Mouse (Mus musculus) CD4-positive helper T cell, adult 2 months (primary cell): ENCODE measurements around the gene Vtn.

Source experiments
- DNase-seq: peaks from one replicate; pipeline ENCODE4 v3.0.0-alpha.2; 2012; ENCODE audit warnings: low read depth, missing footprints, low spot score

Vtn gene

DNA sequence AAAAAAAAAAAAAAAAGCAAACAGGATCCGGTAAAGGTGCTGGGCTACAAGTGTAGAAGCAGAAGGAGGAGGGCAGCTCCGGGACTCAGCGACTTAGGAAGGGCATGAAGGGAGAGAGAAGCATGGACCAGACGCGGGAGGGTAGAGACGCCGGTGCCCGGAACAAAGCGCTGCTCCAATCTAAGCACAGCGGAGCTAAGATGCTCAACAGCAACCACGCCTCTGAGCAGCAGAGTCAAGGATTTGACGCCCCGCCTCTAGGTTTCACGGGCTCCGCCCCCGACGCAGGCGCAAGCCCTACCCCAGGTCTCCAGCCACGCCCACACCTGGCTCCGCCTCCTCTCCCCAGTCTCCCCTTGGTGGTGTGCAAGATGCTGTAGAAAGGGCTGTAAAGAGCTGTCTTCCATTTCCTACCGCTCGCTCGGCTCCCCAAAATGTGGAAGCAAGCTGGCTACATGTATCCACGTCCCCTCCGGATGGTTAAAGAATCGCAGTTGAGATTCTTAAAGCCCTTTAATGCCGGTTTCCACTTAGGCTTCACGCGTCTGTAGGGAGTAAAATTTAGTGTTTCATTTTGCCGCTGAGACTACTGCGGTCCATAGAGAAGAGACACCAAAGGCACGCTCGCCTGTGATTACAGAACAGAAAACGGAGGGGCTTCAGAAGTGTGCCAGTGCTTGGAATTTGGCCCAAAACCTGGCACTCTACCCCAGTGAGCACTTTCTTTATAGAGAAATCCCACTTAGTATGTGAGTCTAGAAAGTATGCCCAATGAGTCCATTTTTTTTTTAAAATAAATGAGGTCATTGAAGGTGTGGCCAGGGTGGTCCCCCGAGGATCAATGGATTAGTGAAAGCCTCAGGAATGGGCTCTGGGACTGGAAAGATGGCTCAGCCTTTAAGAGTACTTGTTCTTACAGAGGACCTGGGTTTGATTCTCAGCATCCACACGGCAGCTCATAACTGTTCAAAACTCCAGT lies 1.1 kb upstream of the Vtn start, which contains the start of gene Sarm1:
TSS of gene Sarm1 (minus strand) at position 211 of the 979 bp plus-strand sequence.
- peak; percentile 97 for DNase-seq

GRCm38 (mm10) chr11:78499543-78499942 lies 652 bp downstream of the Vtn start:
- DNase-seq, result no peak

DNA sequence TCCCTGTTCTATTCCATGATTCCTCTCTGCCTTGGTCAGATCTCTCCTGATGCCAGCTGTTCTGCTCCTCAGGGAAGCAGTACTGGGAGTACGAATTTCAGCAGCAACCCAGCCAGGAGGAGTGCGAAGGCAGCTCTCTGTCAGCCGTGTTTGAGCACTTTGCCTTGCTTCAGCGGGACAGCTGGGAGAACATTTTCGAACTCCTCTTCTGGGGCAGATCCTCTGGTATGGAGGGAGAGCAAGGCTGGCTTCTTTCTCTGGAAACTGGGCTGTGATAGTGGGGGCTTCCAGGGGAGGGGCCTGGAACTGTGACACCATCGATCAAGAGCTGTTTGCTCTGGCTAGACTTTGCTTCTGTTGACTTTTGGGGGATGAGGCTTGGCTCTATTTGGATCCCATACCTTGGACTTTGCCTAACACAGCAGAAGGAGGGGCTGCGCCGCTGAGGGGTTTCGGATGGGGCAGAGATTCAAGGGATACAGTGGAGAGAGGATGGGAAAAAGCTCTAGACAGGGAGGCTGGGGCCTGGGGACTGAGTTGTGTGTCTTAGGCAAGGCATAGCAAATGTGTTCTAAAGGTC lies 1.8 kb downstream of the Vtn start:
- DNase-seq, result no peak

- DNase-seq, result no peak
Observed at GRCm38 (mm10) chr11:78501529-78501928, 2.6 kb downstream of the Vtn start.

- DNase-seq, result no peak
Observed at GRCm38 (mm10) chr11:78502909-78503650, 4.2 kb downstream of the Vtn start, which contains the start of gene Sebox. TSS of gene Sebox (plus strand) at chr11:78503447.

- no peak for DNase-seq
Observed at GRCm38 (mm10) chr11:78505430-78505829, 6.5 kb downstream of the Vtn start.

- DNase-seq, result peak; percentile 51
Observed at GRCm38 (mm10) chr11:78509148-78509547, 10.3 kb downstream of the Vtn start.

DNA sequence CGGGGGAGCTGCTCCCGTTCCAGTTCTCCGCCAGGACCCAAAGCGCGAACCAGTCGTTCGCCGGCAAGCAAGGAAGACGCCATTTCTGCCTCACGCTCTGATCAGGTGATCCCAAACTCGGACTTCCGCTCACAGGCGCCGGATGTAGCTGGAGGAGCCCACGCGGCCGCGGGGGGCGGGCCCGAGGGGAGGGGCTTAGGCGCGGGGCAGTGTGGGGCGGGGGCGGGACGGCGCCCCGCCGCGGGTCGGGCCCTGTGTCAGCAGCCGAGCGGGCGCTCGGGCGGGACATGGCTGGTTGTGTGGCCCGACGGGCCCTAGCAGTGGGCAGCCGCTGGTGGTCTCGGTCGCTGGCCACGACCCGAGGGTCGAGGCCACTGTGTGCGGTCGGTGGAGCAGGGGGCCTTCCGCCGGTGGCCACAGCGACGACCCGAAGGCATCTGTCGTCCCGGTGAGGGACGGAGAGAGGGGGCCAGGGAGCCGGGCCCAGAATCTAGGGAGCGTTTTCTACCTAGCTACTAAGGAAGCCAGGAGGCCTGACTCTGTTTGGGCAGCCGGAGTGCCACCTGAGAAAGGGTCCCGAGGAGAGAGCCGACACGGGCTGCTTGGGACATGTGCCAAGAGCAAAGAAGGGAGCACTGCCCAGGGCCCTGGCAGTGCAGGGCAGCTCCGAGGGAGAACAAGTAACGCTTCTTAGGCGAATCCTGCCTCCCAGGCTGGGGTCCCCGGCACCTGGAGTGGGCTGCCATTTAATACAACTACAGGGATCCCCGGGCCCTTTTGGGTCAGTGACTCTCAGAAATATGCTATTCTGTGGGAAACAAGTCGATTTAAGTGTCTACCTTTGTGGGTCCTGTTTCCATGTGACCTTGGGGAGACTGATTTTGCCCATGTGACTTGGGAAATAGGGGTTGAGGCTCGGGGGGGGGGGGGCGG lies 13.4 kb downstream of the Vtn start, which contains the start of the genes Tmem199 and Poldip2:
TSS of gene Tmem199 (minus strand) at position 148 of the 933 bp plus-strand sequence.
TSS of gene Poldip2 (plus strand) at position 169 of the 933 bp plus-strand sequence.
- DNase-seq, result peak; percentile 94

GRCm38 (mm10) chr11:78513106-78513790 lies 14.4 kb downstream of the Vtn start:
- DNase-seq, result no peak

DNA sequence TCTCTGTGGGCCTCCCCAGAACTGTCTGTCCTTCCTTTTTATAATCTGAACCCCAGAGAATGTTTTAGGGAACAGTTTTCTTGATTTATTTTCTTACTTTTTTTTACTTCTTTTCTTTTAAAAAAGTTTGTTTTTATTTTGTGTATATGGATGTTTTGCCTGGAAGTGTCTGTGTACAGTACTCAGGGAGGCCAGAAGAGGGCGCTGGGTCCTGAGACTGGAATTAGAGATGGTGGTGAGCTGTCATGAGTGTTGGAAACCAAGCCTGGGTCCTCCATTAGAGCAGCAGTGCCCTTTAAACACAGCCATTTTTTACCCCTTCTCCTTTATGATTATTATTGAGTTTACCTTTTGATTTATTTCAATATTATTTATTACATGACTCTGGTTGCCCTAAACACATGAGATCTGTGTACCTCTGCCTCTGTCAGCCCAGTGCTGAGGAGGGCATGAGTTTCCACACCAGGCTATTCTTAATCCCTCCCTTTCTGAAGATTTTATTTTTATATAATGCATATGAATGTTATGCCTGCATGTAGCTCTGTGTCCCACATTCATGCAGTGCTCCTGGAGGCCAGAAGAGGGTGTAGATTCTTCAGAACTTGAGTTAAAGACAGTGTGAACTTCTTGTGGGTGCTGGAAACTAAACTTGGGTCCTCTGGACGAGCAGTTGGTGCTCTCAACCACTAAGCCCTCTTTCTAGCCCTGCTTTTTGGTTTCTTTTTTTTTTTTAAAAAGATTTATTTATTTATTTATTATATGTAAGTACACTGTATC lies 16.8 kb downstream of the Vtn start:
- DNase-seq, result no peak

GRCm38 (mm10) chr11:78518931-78519330 lies 20.0 kb downstream of the Vtn start:
- no peak for DNase-seq

DNA sequence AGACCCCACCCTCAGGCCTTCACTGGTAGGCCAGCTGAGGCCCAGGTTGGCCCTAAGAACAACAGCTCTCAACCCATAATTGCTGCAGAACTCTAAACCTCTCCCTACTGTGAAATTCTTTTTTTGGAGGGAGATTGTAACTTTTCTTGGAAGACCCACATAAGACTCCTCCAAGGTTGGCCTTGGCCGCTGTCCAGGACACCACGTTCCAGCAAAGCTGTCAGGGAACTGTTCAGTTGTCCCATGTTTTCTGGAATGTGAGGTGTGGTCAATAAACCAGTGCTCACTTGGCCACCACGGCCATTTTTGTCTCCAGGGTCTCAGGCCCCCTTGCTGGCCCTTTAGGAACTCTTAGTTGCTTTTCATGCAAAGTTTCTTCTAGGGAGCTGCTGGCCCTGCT lies 23.0 kb downstream of the Vtn start:
- no peak for DNase-seq

DNA sequence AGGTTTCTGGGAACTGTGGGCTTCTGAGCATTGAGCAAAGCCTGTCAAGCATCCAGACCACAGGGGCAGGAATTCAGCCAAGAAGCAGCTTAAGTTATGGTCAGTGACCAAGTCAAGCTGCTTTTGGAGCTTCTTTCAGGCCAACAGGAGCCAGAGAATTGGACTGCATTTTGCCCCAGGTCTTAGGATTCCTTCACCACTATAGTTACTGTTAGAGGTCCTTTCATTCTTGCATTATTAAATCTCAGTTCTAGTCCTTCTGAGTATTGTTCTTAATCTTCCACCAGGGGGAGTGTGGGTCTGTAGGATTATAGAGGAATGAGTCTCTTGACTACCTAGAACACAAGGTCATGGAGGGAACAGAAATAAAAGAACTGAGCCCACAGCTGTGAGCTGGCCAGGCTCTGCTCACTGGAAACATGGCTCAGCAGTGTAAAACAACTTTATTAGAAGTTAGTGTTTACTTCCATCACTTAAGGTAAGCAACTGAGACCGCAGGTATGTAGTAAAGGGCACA lies 23.6 kb downstream of the Vtn start:
- peak; percentile 40 for DNase-seq

GRCm38 (mm10) chr11:78523241-78523955 lies 24.5 kb downstream of the Vtn start:
- DNase-seq, result no peak

DNA sequence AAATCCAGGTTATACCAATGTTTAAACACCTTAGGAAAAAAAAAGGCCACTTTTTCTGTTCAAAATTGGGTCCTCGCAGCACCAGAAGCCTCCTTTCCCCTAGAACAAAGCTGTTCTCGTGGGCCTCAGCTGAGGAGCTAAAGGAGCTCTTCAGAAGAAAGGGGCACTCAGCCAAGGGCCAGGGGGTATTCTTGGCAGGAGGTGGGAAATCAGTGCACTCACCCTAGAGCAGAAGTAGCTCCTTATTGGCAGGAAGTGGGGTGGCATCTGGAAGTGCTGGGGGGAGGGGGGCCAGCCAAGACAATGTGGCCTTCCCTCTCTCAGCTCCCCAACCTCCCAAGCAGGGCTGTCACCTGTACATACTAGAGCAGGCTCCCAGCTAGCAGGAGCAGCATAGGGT lies 25.9 kb downstream of the Vtn start:
- DNase-seq, result no peak

DNA sequence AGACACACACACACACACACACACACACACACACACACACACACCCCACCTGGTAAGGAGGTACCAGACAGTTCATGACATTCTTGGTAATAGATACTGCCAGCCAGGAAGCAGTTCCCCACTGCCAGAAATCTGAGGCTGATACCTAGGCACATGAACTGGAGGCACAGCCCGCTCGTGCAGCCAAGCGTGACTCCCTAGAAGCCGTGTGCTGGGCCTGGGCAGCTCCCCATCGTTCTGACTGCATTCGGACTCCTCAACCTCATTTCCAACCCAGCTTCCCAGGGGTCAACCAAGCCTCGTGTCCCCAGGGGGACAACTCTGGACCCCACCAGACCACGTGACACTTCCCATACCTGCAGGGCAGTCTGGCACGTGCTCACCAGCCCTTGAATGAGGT lies 29.8 kb downstream of the Vtn start:
- no peak for DNase-seq

DNA sequence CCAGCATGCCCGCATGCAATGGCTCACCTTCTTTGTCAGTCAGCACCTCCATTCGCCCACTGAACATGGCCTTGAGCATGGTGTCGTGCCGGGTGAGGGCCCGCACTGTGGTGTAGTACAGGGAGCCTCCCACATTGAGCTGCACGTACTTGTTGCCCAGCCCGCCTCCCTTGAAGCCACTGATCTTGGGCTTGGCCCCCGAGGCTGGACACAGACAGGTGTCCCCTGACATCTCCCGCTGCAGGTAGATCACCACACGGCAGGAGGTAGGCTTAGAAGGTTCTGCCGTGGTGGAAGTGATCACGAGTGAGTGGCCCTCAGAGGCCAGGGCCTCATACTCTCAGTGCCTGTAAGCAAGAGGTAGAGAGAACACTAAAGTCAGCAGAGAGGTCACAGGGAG lies 31.1 kb downstream of the Vtn start:
- DNase-seq, result no peak

DNA sequence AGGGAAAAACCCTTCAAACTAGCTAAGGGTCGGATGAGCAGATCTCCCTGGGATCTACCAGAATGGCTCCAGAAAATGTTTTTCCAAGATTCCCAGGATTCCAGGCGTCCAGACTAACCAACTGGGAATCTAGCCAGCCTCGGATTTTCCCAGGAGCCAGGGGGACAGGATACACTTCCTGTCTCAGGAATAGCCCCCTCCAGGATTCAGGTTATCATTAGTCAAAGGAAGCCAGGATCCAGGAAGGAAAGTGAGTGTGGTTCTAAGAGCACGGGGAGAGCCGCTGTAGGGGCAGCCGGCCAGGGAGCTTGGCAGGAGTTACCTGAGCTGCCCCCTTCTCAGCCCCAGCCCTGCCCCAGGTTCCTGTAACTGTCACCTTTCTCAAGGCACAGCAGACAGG lies 32.2 kb downstream of the Vtn start:
- DNase-seq, result no peak
